In genomic region chr3:122407757-122408156, GRCm38 (mm10) we compare ENCODE assay signal across 23 mouse cellular contexts.
A peak's percentile ranks its signal among the peaks of the same experiment; 100 is the strongest.
DNase-seq lines count a peak whose midpoint lies in the region; ATAC-seq and TF ChIP-seq lines count a peak whose summit lies in the region.
"Had no signal": no experiment of that assay in that cellular context is flagged by ENCODE, and none has a peak within 500 bp of the region (broad histone marks: within the 10 kb centered on the region; RNA-seq: fewer than 3 reads in every experiment).

No protein-coding gene starts in this region.

- TF ChIP-seq EP300 in lung, postnatal 0 days (IDR thresholded peaks at IDR 0.05), result no peak

- H3K36me3 ChIP-seq in spleen, adult 2 months (ENCODE audit: control insufficient read depth, insufficient read depth, low read length), result no peaks in the 10 kb centered on the region
- no peaks in the 10 kb centered on the region for H3K36me3 ChIP-seq in macrophage (ENCODE audit: inconsistent target)
- no peaks in the 10 kb centered on the region for H3K36me3 ChIP-seq in splenic B cell, adult 2 months (ENCODE audit: control insufficient read depth, insufficient read depth, low read length, poor library complexity, severe bottlenecking)
- no peaks in the 10 kb centered on the region for H3K36me3 ChIP-seq in lung, postnatal 0 days (ENCODE audit: insufficient read depth, low read length)
- H3K36me3 ChIP-seq: embryonic facial prominence, embryonic 10.5 days; embryonic facial prominence, embryonic 12.5 days; forebrain, embryonic 15.5 days; G1E had no signal

- no peak for TF ChIP-seq POLR2A in spleen, adult 2 months (IDR thresholded peaks at IDR 0.05; ENCODE audit: low read depth, low read length)

- H3K9me3 ChIP-seq in lung, postnatal 0 days (ENCODE audit: low read length), result no peaks in the 10 kb centered on the region
- H3K9me3 ChIP-seq: embryonic facial prominence, embryonic 10.5 days; embryonic facial prominence, embryonic 12.5 days; forebrain, embryonic 13.5 days; forebrain, embryonic 15.5 days; G1E had no signal

- ATAC-seq in lung, postnatal 0 days, result no peak
- ATAC-seq: activated CD4-positive, CD25-positive, alpha-beta regulatory T cell, adult 4 months; forebrain, embryonic 13.5 days; forebrain, embryonic 15.5 days had no signal

- no peak overlapping the region for H3K4me2 ChIP-seq in lung, postnatal 0 days (replicated peaks; ENCODE audit: low read depth, low read length)
- H3K4me2 ChIP-seq: embryonic facial prominence, embryonic 12.5 days; forebrain, embryonic 13.5 days; forebrain, embryonic 15.5 days had no signal

- H3K27ac ChIP-seq in spleen, adult 2 months (ENCODE audit: insufficient read depth, low read length), result peak overlapping the region; percentile 81
- H3K27ac ChIP-seq in macrophage, result 0 out of 2 replicates have a peak overlapping the region, but pooled peaks have one; percentile 25
- no peak overlapping the region for H3K27ac ChIP-seq in lung, postnatal 0 days (ENCODE audit: low read length)
- H3K27ac ChIP-seq: embryonic facial prominence, embryonic 10.5 days; embryonic facial prominence, embryonic 12.5 days; forebrain, embryonic 13.5 days; forebrain, embryonic 15.5 days had no signal

- peak in 1 of 2 experiments; percentile 45 for DNase-seq in spleen, adult 2 months (ENCODE audit: low read depth in 1 of 2, low spot score in 2 of 2)
- DNase-seq in spleen, postnatal 10 days (ENCODE audit: low spot score in 2 of 2), result no peak
- DNase-seq in urinary bladder, adult 2 months (ENCODE audit: low spot score), result peak; percentile 4
- no peak for DNase-seq in urinary bladder, postnatal 25 days (ENCODE audit: low spot score)
- DNase-seq in splenic B cell, adult 2 months (ENCODE audit: low read depth, low spot score), result peak; percentile 79
- no peak for DNase-seq in right cerebral cortex, postnatal 4 days
- no peak for DNase-seq in lung, postnatal 0 days (ENCODE audit: low spot score)
- DNase-seq: adrenal gland, adult 8-10 months; adrenal gland, postnatal 14 days; adrenal gland, postnatal 36 days; cerebellum, adult 11-12 months; cerebellum, adult 2 months; cerebellum, adult 9-10 months; cerebellum, postnatal 10 days; cerebellum, postnatal 25 days had no signal

- peaks cover 58% of the 10 kb centered on the region; the same call in 1 of the 2 replicates for H3K4me1 ChIP-seq in spleen, adult 2 months (ENCODE audit: control insufficient read depth, insufficient read depth, insufficient read length)
- no peaks in the 10 kb centered on the region; the same call in 1 of the 2 replicates for H3K4me1 ChIP-seq in lung, postnatal 0 days (ENCODE audit: insufficient read depth, low read depth, low read length)
- H3K4me1 ChIP-seq: embryonic facial prominence, embryonic 12.5 days; forebrain, embryonic 13.5 days; forebrain, embryonic 15.5 days had no signal

- WGBS in spleen, adult 2 months, result 48% methylated on average over 6 of the region's 6 CpGs
- 93% methylated on average over 6 of the region's 6 CpGs for WGBS in macrophage (ENCODE audit: missing documents)
- WGBS in lung, postnatal 0 days, result 92% methylated on average over 6 of the region's 6 CpGs

- H3K4me3 ChIP-seq in spleen, adult 2 months (ENCODE audit: extremely low read depth, insufficient read depth, insufficient read length), result no peak overlapping the region
- H3K4me3 ChIP-seq in macrophage (ENCODE audit: inconsistent target), result no peak overlapping the region
- no peak overlapping the region for H3K4me3 ChIP-seq in lung, postnatal 0 days (ENCODE audit: low read depth, low read length)
- H3K4me3 ChIP-seq: embryonic facial prominence, embryonic 10.5 days; embryonic facial prominence, embryonic 12.5 days; forebrain, embryonic 13.5 days; forebrain, embryonic 15.5 days had no signal

- no peaks in the 10 kb centered on the region for H3K27me3 ChIP-seq in spleen, adult 2 months (ENCODE audit: control insufficient read depth, insufficient read depth, low read length)
- no peaks in the 10 kb centered on the region for H3K27me3 ChIP-seq in splenic B cell, adult 2 months (ENCODE audit: control insufficient read depth, insufficient read depth, low read length, poor library complexity, severe bottlenecking)
- no peaks in the 10 kb centered on the region for H3K27me3 ChIP-seq in lung, postnatal 0 days (replicated peaks; ENCODE audit: insufficient read depth, low read length)
- H3K27me3 ChIP-seq: embryonic facial prominence, embryonic 12.5 days; forebrain, embryonic 13.5 days; forebrain, embryonic 15.5 days; Patski had no signal

- no peaks in the 10 kb centered on the region for H3K79me2 ChIP-seq in macrophage (ENCODE audit: inconsistent target)

- no peak overlapping the region for H3K9ac ChIP-seq in lung, postnatal 0 days (replicated peaks; ENCODE audit: low read depth)
- H3K9ac ChIP-seq: embryonic facial prominence, embryonic 12.5 days; forebrain, embryonic 13.5 days; forebrain, embryonic 15.5 days had no signal

- TF ChIP-seq CTCF in spleen, adult 2 months (IDR thresholded peaks at IDR 0.05; ENCODE audit: extremely low read depth, insufficient read depth, insufficient read length, insufficient replicate concordance), result no peak
- no peak for TF ChIP-seq CTCF in lung, postnatal 0 days (IDR thresholded peaks at IDR 0.05)

Comparison
In these comparisons a context has a peak if more than half of its experiments do, and no peak if none do; other contexts are left out.
1. DNase-seq: peak in urinary bladder, adult 2 months (single experiment) and splenic B cell, adult 2 months (single experiment); none in spleen, postnatal 10 days (0 of 2), urinary bladder, postnatal 25 days (single experiment), right cerebral cortex, postnatal 4 days (single experiment) and lung, postnatal 0 days (single experiment).